Mouse (Mus musculus): ENCODE measurements at regions not wholly inside any gene's neighbourhood (a gene's known extent, or its start where the extent isn't known, plus 50 kb on each side); places are given as distances from the start of the nearest gene placed in this dataset.

GRCm38 (mm10) chr4:9218380-9218779 is 979.5 kb upstream of the Car8 start:
- 82% methylated on average over 5 of the region's 5 CpGs for WGBS
- H3K4me3 ChIP-seq (ENCODE audit: insufficient read depth, low read depth, low read length), result no peak overlapping the region
- TF ChIP-seq POLR2A (IDR thresholded peaks at IDR 0.05; ENCODE audit: low read depth, low read length), result no peak
- TF ChIP-seq CTCF (conservative IDR thresholded peaks at IDR 0.05; ENCODE audit: insufficient read depth, insufficient read length, low read depth, low read length), result no peak
- H3K36me3 ChIP-seq (ENCODE audit: control insufficient read depth, insufficient read depth, low read length), result no peaks in the 10 kb centered on the region
- no peak for DNase-seq
- H3K4me1 ChIP-seq (ENCODE audit: control insufficient read depth, insufficient read depth, low read length), result no peaks in the 10 kb centered on the region
- no peaks in the 10 kb centered on the region for H3K27me3 ChIP-seq (replicated peaks; ENCODE audit: control insufficient read depth, insufficient read depth, low read length)
- H3K27ac ChIP-seq (ENCODE audit: insufficient read depth, low read depth, low read length), result no peak overlapping the region

- no peak for DNase-seq
- H3K4me1 ChIP-seq (ENCODE audit: control insufficient read depth, insufficient read depth, low read length), result no peaks in the 10 kb centered on the region
- 55% methylated on average over 2 of the region's 2 CpGs for WGBS
- no peaks in the 10 kb centered on the region for H3K27me3 ChIP-seq (replicated peaks; ENCODE audit: control insufficient read depth, insufficient read depth, low read length)
- no peak overlapping the region for H3K4me3 ChIP-seq (ENCODE audit: insufficient read depth, low read depth, low read length)
- H3K27ac ChIP-seq (ENCODE audit: insufficient read depth, low read depth, low read length), result no peak overlapping the region
- H3K36me3 ChIP-seq (ENCODE audit: control insufficient read depth, insufficient read depth, low read length), result no peaks in the 10 kb centered on the region
- TF ChIP-seq CTCF (conservative IDR thresholded peaks at IDR 0.05; ENCODE audit: insufficient read depth, insufficient read length, low read depth, low read length), result no peak
- TF ChIP-seq POLR2A (IDR thresholded peaks at IDR 0.05; ENCODE audit: low read depth, low read length), result no peak
Measured at GRCm38 (mm10) chr4:9208606-9209005, 969.8 kb upstream of the Car8 start.

- TF ChIP-seq CTCF (conservative IDR thresholded peaks at IDR 0.05; ENCODE audit: insufficient read depth, insufficient read length, low read depth, low read length) (no peak), POLR2A (IDR thresholded peaks at IDR 0.05; ENCODE audit: low read depth, low read length) (no peak)
- H3K27me3 ChIP-seq (replicated peaks; ENCODE audit: control insufficient read depth, insufficient read depth, low read length), result no peaks in the 10 kb centered on the region
- no peak for DNase-seq
- WGBS, result 47% methylated on average over 2 of the region's 2 CpGs
- H3K4me1 ChIP-seq (ENCODE audit: control insufficient read depth, insufficient read depth, low read length), result no peaks in the 10 kb centered on the region
- H3K36me3 ChIP-seq (ENCODE audit: control insufficient read depth, insufficient read depth, low read length), result no peaks in the 10 kb centered on the region
- no peak overlapping the region for H3K4me3 ChIP-seq (ENCODE audit: insufficient read depth, low read depth, low read length)
- H3K27ac ChIP-seq (ENCODE audit: insufficient read depth, low read depth, low read length), result no peak overlapping the region
Measured at GRCm38 (mm10) chr4:9200012-9200411, 961.2 kb upstream of the Car8 start.

- TF ChIP-seq CTCF (conservative IDR thresholded peaks at IDR 0.05; ENCODE audit: insufficient read depth, insufficient read length, low read depth, low read length) (no peak), POLR2A (IDR thresholded peaks at IDR 0.05; ENCODE audit: low read depth, low read length) (no peak)
- Histone ChIP-seq H3K27me3 (replicated peaks; ENCODE audit: control insufficient read depth, insufficient read depth, low read length) (no peaks in the 10 kb centered on the region), H3K4me3 (ENCODE audit: insufficient read depth, low read depth, low read length) (no peak overlapping the region), H3K4me1 (ENCODE audit: control insufficient read depth, insufficient read depth, low read length) (no peaks in the 10 kb centered on the region), H3K36me3 (ENCODE audit: control insufficient read depth, insufficient read depth, low read length) (no peaks in the 10 kb centered on the region), H3K27ac (ENCODE audit: insufficient read depth, low read depth, low read length) (no peak overlapping the region)
- WGBS, result 71% methylated on average over 4 of the region's 4 CpGs
- no peak for DNase-seq
Measured at GRCm38 (mm10) chr4:9196435-9196834, 957.6 kb upstream of the Car8 start.

- no peaks in the 10 kb centered on the region for H3K36me3 ChIP-seq (ENCODE audit: control insufficient read depth, insufficient read depth, low read length)
- TF ChIP-seq POLR2A (IDR thresholded peaks at IDR 0.05; ENCODE audit: low read depth, low read length) (no peak), CTCF (conservative IDR thresholded peaks at IDR 0.05; ENCODE audit: insufficient read depth, insufficient read length, low read depth, low read length) (no peak)
- WGBS, result 58% methylated on average over 6 of the region's 6 CpGs
- no peak overlapping the region for H3K27ac ChIP-seq (ENCODE audit: insufficient read depth, low read depth, low read length)
- H3K27me3 ChIP-seq (replicated peaks; ENCODE audit: control insufficient read depth, insufficient read depth, low read length), result no peaks in the 10 kb centered on the region
- no peak overlapping the region for H3K4me3 ChIP-seq (ENCODE audit: insufficient read depth, low read depth, low read length)
- H3K4me1 ChIP-seq (ENCODE audit: control insufficient read depth, insufficient read depth, low read length), result no peaks in the 10 kb centered on the region
- DNase-seq, result no peak
Measured at GRCm38 (mm10) chr4:9193121-9193520, 954.3 kb upstream of the Car8 start.

GRCm38 (mm10) chr4:9185156-9185875 is 946.5 kb upstream of the Car8 start:
- Histone ChIP-seq H3K27ac (ENCODE audit: insufficient read depth, low read depth, low read length) (no peak overlapping the region), H3K36me3 (ENCODE audit: control insufficient read depth, insufficient read depth, low read length) (no peaks in the 10 kb centered on the region), H3K4me1 (ENCODE audit: control insufficient read depth, insufficient read depth, low read length) (no peaks in the 10 kb centered on the region), H3K4me3 (ENCODE audit: insufficient read depth, low read depth, low read length) (no peak overlapping the region), H3K27me3 (replicated peaks; ENCODE audit: control insufficient read depth, insufficient read depth, low read length) (no peaks in the 10 kb centered on the region)
- TF ChIP-seq CTCF (conservative IDR thresholded peaks at IDR 0.05; ENCODE audit: insufficient read depth, insufficient read length, low read depth, low read length) (no peak), POLR2A (IDR thresholded peaks at IDR 0.05; ENCODE audit: low read depth, low read length) (no peak)
- no peak for DNase-seq
- WGBS, result 41% methylated on average over 14 of the region's 14 CpGs

GRCm38 (mm10) chr4:9184451-9185121 is 945.7 kb upstream of the Car8 start:
- no peaks in the 10 kb centered on the region for H3K27me3 ChIP-seq (replicated peaks; ENCODE audit: control insufficient read depth, insufficient read depth, low read length)
- no peak overlapping the region for H3K27ac ChIP-seq (ENCODE audit: insufficient read depth, low read depth, low read length)
- TF ChIP-seq CTCF (conservative IDR thresholded peaks at IDR 0.05; ENCODE audit: insufficient read depth, insufficient read length, low read depth, low read length) (no peak), POLR2A (IDR thresholded peaks at IDR 0.05; ENCODE audit: low read depth, low read length) (no peak)
- DNase-seq, result no peak
- WGBS, result 2% methylated on average over 12 of the region's 12 CpGs
- no peaks in the 10 kb centered on the region for H3K4me1 ChIP-seq (ENCODE audit: control insufficient read depth, insufficient read depth, low read length)
- H3K36me3 ChIP-seq (ENCODE audit: control insufficient read depth, insufficient read depth, low read length), result no peaks in the 10 kb centered on the region
- no peak overlapping the region for H3K4me3 ChIP-seq (ENCODE audit: insufficient read depth, low read depth, low read length)

All from kidney, adult 2 months (tissue).